Mouse (Mus musculus) cerebellum, adult 2 months (tissue): ENCODE measurements at regions not wholly inside any gene's neighbourhood (a gene's known extent, or its start where the extent isn't known, plus 50 kb on each side); places are given as distances from the start of the nearest gene placed in this dataset.

Experiments
- DNase-seq, 2 experiments: peaks; one replicate each; pipeline ENCODE4 v3.0.0; 2021
- H3K27ac ChIP-seq: fragments of 200-500 bp; 2 replicates; pipeline ENCODE4 v1.5.1; 2012; ENCODE audit warnings: low read length, control low read depth, inconsistent platforms; ENCODE audit not compliant: insufficient read depth
- H3K27me3 ChIP-seq: fragments of 200-500 bp; 2 replicates; pipeline ENCODE4 v1.6.1; 2012; ENCODE audit warnings: inconsistent platforms, mild to moderate bottlenecking, low read length, moderate library complexity; ENCODE audit not compliant: control insufficient read depth, insufficient read depth
- H3K4me1 ChIP-seq: fragments of 200-500 bp; 2 replicates; pipeline ENCODE4 v1.6.1; 2011; ENCODE audit warnings: low read length; ENCODE audit not compliant: control insufficient read depth, insufficient read depth
- H3K4me3 ChIP-seq: fragments of 200-500 bp; replicated peaks from 2 replicates; pipeline ENCODE3; 2011; ENCODE audit warnings: mild to moderate bottlenecking, low read depth, low read length, control low read depth; ENCODE audit not compliant: insufficient read depth
- CTCF ChIP-seq: fragments of 200-500 bp; IDR thresholded peaks from 2 replicates; pipeline ENCODE4 v1.5.1; 2011; ENCODE audit warnings: low read depth, mild to moderate bottlenecking, control low read depth, low read length, moderate library complexity, borderline replicate concordance; ENCODE audit not compliant: insufficient read depth
- POLR2A ChIP-seq: fragments of 200-500 bp; IDR thresholded peaks from 2 replicates; pipeline ENCODE4 v1.6.1; 2011; ENCODE audit warnings: low read length, control low read depth, borderline replicate concordance; ENCODE audit not compliant: insufficient read depth
- WGBS: fragments of 180-500 bp; shearing (Covaris S2); methylation state at CpG from one replicate; pipeline ENCODE4 v1.1.7; 2018; 5-methylcytosine and 5-hydroxymethylcytosine counted together

GRCm38 (mm10) chr5:26170717-26171500, 49.7 kb upstream of the Gm10220 start:
- TF ChIP-seq CTCF (no peak), POLR2A (no peak)
- WGBS = 84% methylated on average over 4 of the region's 4 CpGs
- H3K4me1 ChIP-seq = no peaks in the 10 kb centered on the region
- no peaks in the 10 kb centered on the region for H3K27me3 ChIP-seq
- no peak for DNase-seq
- no peak overlapping the region for H3K4me3 ChIP-seq
- H3K27ac ChIP-seq = no peak overlapping the region
